In the genomic region with DNA sequence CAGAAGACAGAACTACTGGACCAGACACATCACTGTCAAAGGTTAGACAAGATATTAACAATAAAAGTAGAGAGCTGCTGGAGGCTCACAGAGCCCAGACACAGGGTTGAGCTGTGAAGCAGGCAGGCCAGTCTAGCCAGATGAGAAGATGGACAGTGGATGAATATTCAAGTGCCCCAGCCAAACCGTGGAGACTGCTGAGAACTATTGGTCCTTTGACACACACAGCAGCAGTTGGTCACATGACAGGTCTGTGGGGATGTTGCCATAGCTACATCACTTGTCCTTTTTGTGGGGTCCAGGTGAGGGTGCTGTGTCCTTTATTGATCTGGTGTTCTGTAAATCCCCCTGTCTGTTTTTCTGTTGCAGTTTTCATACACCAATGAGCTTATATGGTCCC, we compare ENCODE assay signal across 27 mouse cellular contexts. TPM values are rescaled to one million over a fixed set of nuclear protein-coding genes. Genes with fewer than 3 reads are reported as not detected.
A peak's percentile ranks its signal among the peaks of the same experiment; 100 is the strongest.
DNase-seq lines count a peak whose midpoint lies in the region; ATAC-seq and TF ChIP-seq lines count a peak whose summit lies in the region.
"Had no signal": no experiment of that assay in that cellular context is flagged by ENCODE, and none has a peak within 500 bp of the region (broad histone marks: within the 10 kb centered on the region; RNA-seq: fewer than 3 reads in every experiment).

No protein-coding gene starts in this region.

- no peak overlapping the region for H3K4me2 ChIP-seq in kidney, embryonic 15.5 days
- H3K4me2 ChIP-seq in hindbrain, embryonic 12.5 days (replicated peaks), result no peak overlapping the region
- no peak overlapping the region for H3K4me2 ChIP-seq in midbrain, embryonic 15.5 days
- H3K4me2 ChIP-seq: lung, embryonic 14.5 days had no signal

- H3K27ac ChIP-seq in kidney, embryonic 15.5 days, result peak overlapping the region; percentile 84; the same call in 1 of the 2 replicates
- H3K27ac ChIP-seq in kidney, adult 2 months (ENCODE audit: insufficient read depth, low read depth, low read length), result no peak overlapping the region
- H3K27ac ChIP-seq in hindbrain, embryonic 12.5 days, result no peak overlapping the region
- H3K27ac ChIP-seq in midbrain, embryonic 15.5 days, result no peak overlapping the region
- H3K27ac ChIP-seq: heart, embryonic 13.5 days had no signal

- no peak for DNase-seq in kidney, adult 2 months
- peak; percentile 6 for DNase-seq in brain, embryonic 18.5 days (ENCODE audit: low read depth, low spot score)
- DNase-seq in adrenal gland, adult 8-10 months, result no peak
- no peak for DNase-seq in gastrocnemius, postnatal 25 days
- DNase-seq: B cell, adult 2 months; cerebellum, adult 2 months; heart, postnatal 36 days; kidney, adult 9 months; kidney, postnatal 36 days; left cerebral cortex, postnatal 4 days; lung, embryonic 14.5 days; lung, postnatal 36 days; thymus, postnatal 36 days had no signal

- no peak overlapping the region for H3K4me3 ChIP-seq in kidney, embryonic 15.5 days (replicated peaks)
- no peak overlapping the region for H3K4me3 ChIP-seq in kidney, adult 2 months (ENCODE audit: insufficient read depth, low read depth, low read length)
- H3K4me3 ChIP-seq in hindbrain, embryonic 12.5 days, result no peak overlapping the region
- no peak overlapping the region for H3K4me3 ChIP-seq in midbrain, embryonic 15.5 days
- H3K4me3 ChIP-seq: heart, embryonic 13.5 days had no signal

- 18% methylated on average over 1 of the region's 1 CpGs for WGBS in kidney, embryonic 15.5 days
- WGBS in kidney, adult 2 months, result 26% methylated on average over 1 of the region's 1 CpGs
- 4% methylated on average over 1 of the region's 1 CpGs for WGBS in hindbrain, embryonic 12.5 days
- WGBS in midbrain, embryonic 15.5 days, result 0% methylated on average over 1 of the region's 1 CpGs

- no peak overlapping the region for H3K9ac ChIP-seq in kidney, embryonic 15.5 days
- H3K9ac ChIP-seq in hindbrain, embryonic 12.5 days, result no peak overlapping the region
- H3K9ac ChIP-seq in midbrain, embryonic 15.5 days, result no peak overlapping the region
- H3K9ac ChIP-seq: heart, embryonic 13.5 days; lung, embryonic 14.5 days had no signal

- ATAC-seq in kidney, embryonic 15.5 days (replicated peaks; ENCODE audit: low FRiP score), result no peak
- peak; percentile 56; the same call in 1 of the 2 replicates for ATAC-seq in hindbrain, embryonic 12.5 days (ENCODE audit: low FRiP score)
- peak; percentile 77 for ATAC-seq in midbrain, embryonic 15.5 days (replicated peaks)
- ATAC-seq in megakaryocyte-erythroid progenitor cell, adult 5-6 weeks (replicated peaks; ENCODE audit: low FRiP score, low TSS enrichment, poor library complexity, severe bottlenecking), result no peak
- ATAC-seq: Patski had no signal

- TF ChIP-seq POLR2A in kidney, adult 2 months (IDR thresholded peaks at IDR 0.05; ENCODE audit: low read depth, low read length), result no peak

- TF ChIP-seq CTCF in kidney, adult 2 months (conservative IDR thresholded peaks at IDR 0.05; ENCODE audit: insufficient read depth, insufficient read length, low read depth, low read length), result no peak

- peaks cover 74% of the 10 kb centered on the region for H3K4me1 ChIP-seq in kidney, embryonic 15.5 days
- no peaks in the 10 kb centered on the region for H3K4me1 ChIP-seq in kidney, adult 2 months (ENCODE audit: control insufficient read depth, insufficient read depth, low read length)
- peaks cover 22% of the 10 kb centered on the region for H3K4me1 ChIP-seq in hindbrain, embryonic 12.5 days
- peaks cover 24% of the 10 kb centered on the region for H3K4me1 ChIP-seq in midbrain, embryonic 15.5 days

- H3K27me3 ChIP-seq in kidney, embryonic 15.5 days, result peaks cover 22% of the 10 kb centered on the region
- no peaks in the 10 kb centered on the region for H3K27me3 ChIP-seq in kidney, adult 2 months (replicated peaks; ENCODE audit: control insufficient read depth, insufficient read depth, low read length)
- H3K27me3 ChIP-seq in hindbrain, embryonic 12.5 days, result peaks cover 54% of the 10 kb centered on the region
- peaks cover 33% of the 10 kb centered on the region for H3K27me3 ChIP-seq in midbrain, embryonic 15.5 days (replicated peaks)
- H3K27me3 ChIP-seq: Patski had no signal

- no peaks in the 10 kb centered on the region; the same call in 1 of the 2 replicates for H3K36me3 ChIP-seq in kidney, embryonic 15.5 days
- H3K36me3 ChIP-seq in kidney, adult 2 months (ENCODE audit: control insufficient read depth, insufficient read depth, low read length), result no peaks in the 10 kb centered on the region
- H3K36me3 ChIP-seq in hindbrain, embryonic 12.5 days, result no peaks in the 10 kb centered on the region
- no peaks in the 10 kb centered on the region for H3K36me3 ChIP-seq in midbrain, embryonic 15.5 days (replicated peaks)
- H3K36me3 ChIP-seq: heart, embryonic 13.5 days had no signal

- H3K9me3 ChIP-seq in kidney, embryonic 15.5 days (replicated peaks), result no peaks in the 10 kb centered on the region
- H3K9me3 ChIP-seq in hindbrain, embryonic 12.5 days (replicated peaks), result no peaks in the 10 kb centered on the region
- H3K9me3 ChIP-seq in midbrain, embryonic 15.5 days, result no peaks in the 10 kb centered on the region
- H3K9me3 ChIP-seq: heart, embryonic 13.5 days had no signal

RNA-seq across cellular contexts. Expression of gene Rem1, which starts 1.5 kb away (rescaled TPM):
- 59.1 and 62.5 TPM in 2 replicates for polyA plus RNA-seq in kidney, embryonic 15.5 days (2015; fragmentation: Nextera tagmentation; extraction: Ambion mirVana)
- 10.5 and 13.5 TPM in 2 replicates for polyA plus RNA-seq in kidney, adult 2 months (2012; rRNA removed)
- 0.72 and 0.82 TPM in 2 replicates for polyA plus RNA-seq in hindbrain, embryonic 12.5 days (2016; fragmentation: Nextera tagmentation; extraction: Ambion mirVana)
- 0.30 and 0.40 TPM in 2 replicates for polyA plus RNA-seq in midbrain, embryonic 15.5 days (2015; fragmentation: Nextera tagmentation; extraction: Ambion mirVana)
- 4.9 TPM in 1 of 2 replicates, not detected in the other for total RNA-seq in megakaryocyte-erythroid progenitor cell, adult 5-6 weeks (2014; fragmentation: Nextera tagmentation)
- total RNA-seq in megakaryocyte-erythroid progenitor cell, adult 5-6 weeks (2017), result not detected in 2 replicates
- total RNA-seq in adrenal gland, adult 8-10 months (2022), result 10 to 100 TPM in 3 of 4 experiments, 1 to 10 TPM in 1; 9.0 to 20.8 (median 14.6) TPM
- 1 to 10 TPM; 2.9 to 3.8 TPM for total RNA-seq in gastrocnemius, postnatal 25 days (2021)
- polyA plus RNA-seq: Patski had no signal

RNA-seq across cellular contexts. Expression of gene Defb25, which starts 2.4 kb away (rescaled TPM):
- polyA plus RNA-seq in kidney, embryonic 15.5 days (2015; fragmentation: Nextera tagmentation; extraction: Ambion mirVana), result 23.2 and 25.2 TPM in 2 replicates
- polyA plus RNA-seq in kidney, adult 2 months (2012; rRNA removed), result 1.0 TPM in 1 of 2 replicates, not detected in the other
- polyA plus RNA-seq in hindbrain, embryonic 12.5 days (2016; fragmentation: Nextera tagmentation; extraction: Ambion mirVana), result not detected in 2 replicates
- not detected in 2 replicates for polyA plus RNA-seq in midbrain, embryonic 15.5 days (2015; fragmentation: Nextera tagmentation; extraction: Ambion mirVana)
- not detected in 2 replicates for total RNA-seq in megakaryocyte-erythroid progenitor cell, adult 5-6 weeks (2014; fragmentation: Nextera tagmentation)
- not detected in 2 replicates for total RNA-seq in megakaryocyte-erythroid progenitor cell, adult 5-6 weeks (2017)
- 1 to 10 TPM in 2 of 4 experiments, not detected in 2; 1.9 to 2.2 TPM for total RNA-seq in adrenal gland, adult 8-10 months (2022)
- total RNA-seq in gastrocnemius, postnatal 25 days (2021), result not detected
- total RNA-seq: adrenal gland, postnatal 10 days; gastrocnemius, adult 8-10 months; heart, adult 18-20 months; heart, postnatal 36 days; left cerebral cortex, adult 18-20 months; left cerebral cortex, postnatal 4 days; liver, adult 2 months had no signal
- polyA plus RNA-seq: cerebellum, adult 2 months; liver, adult 2 months; Patski had no signal

RNA-seq across cellular contexts. Expression of gene Defb36, which starts 21.1 kb away (rescaled TPM):
- polyA plus RNA-seq in kidney, embryonic 15.5 days (2015; fragmentation: Nextera tagmentation; extraction: Ambion mirVana), result 0.67 and 0.88 TPM in 2 replicates
- 0.27 and 0.52 TPM in 2 replicates for polyA plus RNA-seq in kidney, adult 2 months (2012; rRNA removed)
- polyA plus RNA-seq in hindbrain, embryonic 12.5 days (2016; fragmentation: Nextera tagmentation; extraction: Ambion mirVana), result not detected in 2 replicates
- polyA plus RNA-seq in midbrain, embryonic 15.5 days (2015; fragmentation: Nextera tagmentation; extraction: Ambion mirVana), result not detected in 2 replicates
- not detected in 2 replicates for total RNA-seq in megakaryocyte-erythroid progenitor cell, adult 5-6 weeks (2014; fragmentation: Nextera tagmentation)
- total RNA-seq in megakaryocyte-erythroid progenitor cell, adult 5-6 weeks (2017), result not detected in 2 replicates
- total RNA-seq in adrenal gland, adult 8-10 months (2022), result 1 to 10 TPM in 1 of 4 experiments, under 1 TPM in 1, not detected in 2; 0.86 to 1.5 TPM
- not detected for total RNA-seq in gastrocnemius, postnatal 25 days (2021)
- total RNA-seq: gastrocnemius, adult 8-10 months; heart, adult 18-20 months; heart, postnatal 36 days; left cerebral cortex, adult 18-20 months; left cerebral cortex, postnatal 4 days; liver, adult 2 months had no signal
- polyA plus RNA-seq: cerebellum, adult 2 months; heart, embryonic 13.5 days; intestine, embryonic 14.5 days; liver, adult 2 months; lung, embryonic 14.5 days; Patski; spleen, adult 2 months; stomach, embryonic 14.5 days had no signal

RNA-seq across cellular contexts. Expression of gene Defb45, which starts 26.1 kb away (rescaled TPM):
- polyA plus RNA-seq in kidney, embryonic 15.5 days (2015; fragmentation: Nextera tagmentation; extraction: Ambion mirVana), result not detected in 2 replicates
- not detected in 2 replicates for polyA plus RNA-seq in kidney, adult 2 months (2012; rRNA removed)
- not detected in 2 replicates for polyA plus RNA-seq in hindbrain, embryonic 12.5 days (2016; fragmentation: Nextera tagmentation; extraction: Ambion mirVana)
- not detected in 2 replicates for polyA plus RNA-seq in midbrain, embryonic 15.5 days (2015; fragmentation: Nextera tagmentation; extraction: Ambion mirVana)
- not detected in 2 replicates for total RNA-seq in megakaryocyte-erythroid progenitor cell, adult 5-6 weeks (2014; fragmentation: Nextera tagmentation)
- total RNA-seq in megakaryocyte-erythroid progenitor cell, adult 5-6 weeks (2017), result not detected in 2 replicates
- not detected for total RNA-seq in adrenal gland, adult 8-10 months (2022)
- not detected for total RNA-seq in gastrocnemius, postnatal 25 days (2021)
- total RNA-seq: adrenal gland, postnatal 10 days; heart, adult 18-20 months; heart, postnatal 36 days; left cerebral cortex, adult 18-20 months; left cerebral cortex, postnatal 4 days; liver, adult 2 months had no signal
- polyA plus RNA-seq: cerebellum, adult 2 months; heart, embryonic 13.5 days; intestine, embryonic 14.5 days; liver, adult 2 months; lung, embryonic 14.5 days; Patski; spleen, adult 2 months; stomach, embryonic 14.5 days had no signal

RNA-seq across cellular contexts. Expression of gene H13, which starts 44.0 kb away (rescaled TPM):
- polyA plus RNA-seq in kidney, embryonic 15.5 days (2015; fragmentation: Nextera tagmentation; extraction: Ambion mirVana), result 141 and 147 TPM in 2 replicates
- 129 and 161 TPM in 2 replicates for polyA plus RNA-seq in kidney, adult 2 months (2012; rRNA removed)
- 153 and 157 TPM in 2 replicates for polyA plus RNA-seq in hindbrain, embryonic 12.5 days (2016; fragmentation: Nextera tagmentation; extraction: Ambion mirVana)
- 178 and 186 TPM in 2 replicates for polyA plus RNA-seq in midbrain, embryonic 15.5 days (2015; fragmentation: Nextera tagmentation; extraction: Ambion mirVana)
- total RNA-seq in megakaryocyte-erythroid progenitor cell, adult 5-6 weeks (2014; fragmentation: Nextera tagmentation), result 66.9 and 68.1 TPM in 2 replicates
- 56.1 and 69.1 TPM in 2 replicates for total RNA-seq in megakaryocyte-erythroid progenitor cell, adult 5-6 weeks (2017)
- total RNA-seq in adrenal gland, adult 8-10 months (2022), result 100 to 1,000 TPM; 162 to 222 (median 201) TPM
- 10 to 100 TPM; 29.5 to 38.6 TPM for total RNA-seq in gastrocnemius, postnatal 25 days (2021)

Comparison
In these comparisons a context has a peak if more than half of its experiments do, and no peak if none do; other contexts are left out.
1. RNA of gene Defb25, which starts 2.4 kb away (polyA plus RNA-seq): 23.2 to 25.2 TPM in kidney, embryonic 15.5 days; 1.0 TPM in kidney, adult 2 months, not detected in midbrain, embryonic 15.5 days and not detected in hindbrain, embryonic 12.5 days; every median in the first group is over 10 times any median in the second.
2. ATAC-seq: peak in hindbrain, embryonic 12.5 days (single experiment) and midbrain, embryonic 15.5 days (single experiment); none in kidney, embryonic 15.5 days (single experiment) and megakaryocyte-erythroid progenitor cell, adult 5-6 weeks (single experiment).